Mouse (Mus musculus): Measurements from ENCODE around the gene Prkcd. TPM values are rescaled to one million over a fixed set of nuclear protein-coding genes. Genes with fewer than 3 reads are reported as not detected.

Prkcd gene
- polyA plus RNA-seq, 1 experiment: 177 TPM

DNA sequence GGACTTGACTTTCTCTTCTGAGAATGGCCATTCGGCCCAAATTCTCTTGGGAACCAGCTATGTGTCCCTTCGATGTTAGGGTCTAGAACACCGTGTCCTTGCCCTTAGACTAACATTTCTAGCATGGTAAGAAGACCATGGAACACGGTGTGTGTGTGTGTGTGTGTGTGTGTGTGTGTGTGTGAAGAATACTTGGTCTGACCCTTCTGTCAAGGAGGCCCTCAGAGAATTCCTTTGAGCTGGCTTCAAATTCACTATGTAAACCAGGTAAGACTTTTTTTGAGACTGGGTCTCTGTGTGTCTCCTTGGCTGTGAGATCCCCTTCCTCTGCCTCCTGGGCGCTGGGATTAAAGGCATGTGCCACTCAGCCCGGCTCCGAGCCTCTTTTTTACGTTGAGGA, 3.5 kb downstream of the Prkcd start:
- TF ChIP-seq POLR2A (IDR thresholded peaks at IDR 0.05; ENCODE audit: borderline replicate concordance, control insufficient read depth, low read depth, low read length): no peak
- TF ChIP-seq CTCF (IDR thresholded peaks at IDR 0.05; ENCODE audit: control insufficient read depth, insufficient read depth, low read length): no peak
- H3K4me3 ChIP-seq (replicated peaks; ENCODE audit: control insufficient read depth, low read depth, low read length): no peak overlapping the region
- peaks cover 17% of the 10 kb centered on the region for H3K4me1 ChIP-seq (ENCODE audit: control insufficient read depth, insufficient read depth, low read length)
- no peak overlapping the region for H3K27ac ChIP-seq (ENCODE audit: control insufficient read depth, insufficient read depth, low read depth, low read length, poor library complexity)
- 90% methylated on average over 8 of the region's 8 CpGs for WGBS

DNA sequence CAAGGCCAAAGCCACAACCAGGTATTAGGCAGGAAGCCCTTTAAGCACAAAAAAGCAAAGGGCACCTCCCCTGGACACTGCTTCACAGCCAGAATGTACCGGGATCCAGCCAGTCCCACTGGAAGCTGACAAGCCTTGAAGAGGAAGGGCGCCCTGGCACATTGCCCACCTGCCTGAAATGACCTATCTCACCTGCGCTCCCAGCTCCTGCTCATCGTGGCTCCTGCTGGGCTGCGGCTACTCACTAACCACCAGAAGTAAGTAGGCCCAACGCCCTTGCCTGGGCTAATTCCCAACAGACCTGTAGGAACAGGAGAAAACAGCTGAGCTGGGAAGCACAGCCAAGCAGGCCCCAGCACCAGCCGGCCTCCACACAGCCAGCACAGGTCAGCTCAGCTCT, 3.9 kb downstream of the Prkcd start:
- H3K4me3 ChIP-seq (replicated peaks; ENCODE audit: control insufficient read depth, low read depth, low read length): no peak overlapping the region
- WGBS: 72% methylated on average over 7 of the region's 7 CpGs
- peaks cover 20% of the 10 kb centered on the region for H3K4me1 ChIP-seq (ENCODE audit: control insufficient read depth, insufficient read depth, low read length)
- TF ChIP-seq CTCF (IDR thresholded peaks at IDR 0.05; ENCODE audit: control insufficient read depth, insufficient read depth, low read length) (no peak), POLR2A (IDR thresholded peaks at IDR 0.05; ENCODE audit: borderline replicate concordance, control insufficient read depth, low read depth, low read length) (no peak)
- H3K27ac ChIP-seq (ENCODE audit: control insufficient read depth, insufficient read depth, low read depth, low read length, poor library complexity): no peak overlapping the region

DNA sequence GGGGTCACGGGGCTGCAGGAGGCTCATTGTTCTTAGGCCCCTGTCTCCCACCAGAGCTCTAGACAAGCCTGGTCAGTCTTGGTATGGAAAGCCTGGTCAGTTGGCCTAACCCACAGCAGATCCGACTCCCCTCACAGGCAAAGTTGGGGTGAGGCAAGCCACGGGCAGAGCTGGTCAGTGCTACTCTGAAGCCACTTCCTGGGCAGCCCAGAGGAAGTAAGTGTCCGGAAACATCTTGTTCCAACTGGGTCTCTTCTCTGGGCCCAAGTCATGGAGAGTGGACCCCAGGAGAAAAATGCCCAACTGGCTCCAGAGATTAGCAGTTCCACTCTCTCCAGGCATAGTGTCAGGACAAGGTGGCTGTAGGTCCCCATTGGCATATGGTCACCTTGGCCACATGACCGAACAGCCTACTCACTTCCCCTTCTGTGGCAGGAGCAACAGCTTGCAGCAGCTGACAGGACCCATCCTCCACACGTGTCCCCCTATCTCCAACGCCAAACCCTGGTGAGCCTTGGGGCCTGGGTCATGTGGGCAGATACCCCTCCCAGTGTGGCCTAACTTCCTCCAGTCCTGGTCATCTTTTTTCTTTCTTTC, 5.9 kb downstream of the Prkcd start:
- Histone ChIP-seq H3K4me3 (replicated peaks; ENCODE audit: control insufficient read depth, low read depth, low read length) (no peak overlapping the region), H3K4me1 (ENCODE audit: control insufficient read depth, insufficient read depth, low read length) (peaks cover 27% of the 10 kb centered on the region)
- 21% methylated on average over 7 of the region's 7 CpGs for WGBS

DNA sequence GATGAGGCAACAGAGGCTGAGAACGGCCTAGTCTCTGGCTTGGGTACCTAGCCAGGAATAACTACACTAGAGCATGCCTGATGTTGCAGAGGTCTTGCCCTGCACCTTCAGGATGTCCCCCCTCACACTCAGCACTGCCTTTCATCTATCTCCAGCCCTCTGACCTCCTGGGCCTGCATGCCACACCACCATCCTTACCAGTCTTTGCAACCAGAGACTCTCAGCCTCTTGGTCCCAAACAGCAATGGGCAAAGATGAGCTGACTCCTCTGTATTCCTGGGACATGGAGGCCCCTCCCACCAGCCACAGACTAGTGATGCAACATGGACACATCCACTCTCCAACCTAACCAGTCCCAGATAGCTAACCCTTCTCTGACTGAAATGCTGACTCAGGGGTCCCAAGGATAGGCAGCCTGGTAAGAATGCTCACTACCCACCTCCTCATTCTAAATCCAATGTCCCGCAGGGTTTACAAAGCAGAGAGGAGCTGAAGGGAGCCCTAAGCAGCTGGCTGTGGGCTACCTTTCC, 7.2 kb downstream of the Prkcd start:
- TF ChIP-seq CTCF (IDR thresholded peaks at IDR 0.05; ENCODE audit: control insufficient read depth, insufficient read depth, low read length) (no peak), POLR2A (IDR thresholded peaks at IDR 0.05; ENCODE audit: borderline replicate concordance, control insufficient read depth, low read depth, low read length) (no peak)
- WGBS: 67% methylated on average over 2 of the region's 2 CpGs
- Histone ChIP-seq H3K4me3 (replicated peaks; ENCODE audit: control insufficient read depth, low read depth, low read length) (no peak overlapping the region), H3K27ac (ENCODE audit: control insufficient read depth, insufficient read depth, low read depth, low read length, poor library complexity) (no peak overlapping the region; the same call in 1 of the 2 replicates), H3K4me1 (ENCODE audit: control insufficient read depth, insufficient read depth, low read length) (peaks cover 27% of the 10 kb centered on the region)

More for the DNA sequence above, 5.9 kb downstream of the Prkcd start:
- no peak for TF ChIP-seq POLR2A (IDR thresholded peaks at IDR 0.05; ENCODE audit: borderline replicate concordance, control insufficient read depth, low read depth, low read length)
- no peak for TF ChIP-seq CTCF (IDR thresholded peaks at IDR 0.05; ENCODE audit: control insufficient read depth, insufficient read depth, low read length)
- H3K27ac ChIP-seq (ENCODE audit: control insufficient read depth, insufficient read depth, low read depth, low read length, poor library complexity): peak overlapping the region; percentile 25

DNA sequence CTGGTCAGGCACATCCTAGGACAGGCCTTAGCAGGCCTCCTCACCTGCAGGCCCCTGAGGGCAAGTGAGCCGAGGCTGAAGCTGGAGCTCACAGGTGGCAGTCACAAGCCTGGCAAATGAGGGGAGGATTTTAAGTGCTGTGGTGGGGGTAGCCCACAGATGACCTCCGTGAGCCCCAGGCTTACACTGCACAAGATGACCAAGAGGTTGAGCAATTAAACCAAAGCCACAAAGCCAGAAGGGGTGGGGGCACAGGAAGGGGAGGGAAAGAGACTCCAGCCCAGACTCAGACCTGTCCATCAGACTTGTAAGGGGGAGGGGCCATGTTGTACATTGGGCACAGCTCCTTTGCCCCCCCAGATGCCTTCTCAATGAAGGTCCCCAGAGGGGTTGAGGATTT, 9.3 kb downstream of the Prkcd start:
- WGBS: 20% methylated on average over 2 of the region's 2 CpGs
- TF ChIP-seq CTCF (IDR thresholded peaks at IDR 0.05; ENCODE audit: control insufficient read depth, insufficient read depth, low read length) (no peak), POLR2A (IDR thresholded peaks at IDR 0.05; ENCODE audit: borderline replicate concordance, control insufficient read depth, low read depth, low read length) (no peak)
- peaks cover 32% of the 10 kb centered on the region for H3K4me1 ChIP-seq (ENCODE audit: control insufficient read depth, insufficient read depth, low read length)
- peak overlapping the region; percentile 39 for H3K27ac ChIP-seq (ENCODE audit: control insufficient read depth, insufficient read depth, low read depth, low read length, poor library complexity)
- peak overlapping the region; percentile 13 for H3K4me3 ChIP-seq (replicated peaks; ENCODE audit: control insufficient read depth, low read depth, low read length)

DNA sequence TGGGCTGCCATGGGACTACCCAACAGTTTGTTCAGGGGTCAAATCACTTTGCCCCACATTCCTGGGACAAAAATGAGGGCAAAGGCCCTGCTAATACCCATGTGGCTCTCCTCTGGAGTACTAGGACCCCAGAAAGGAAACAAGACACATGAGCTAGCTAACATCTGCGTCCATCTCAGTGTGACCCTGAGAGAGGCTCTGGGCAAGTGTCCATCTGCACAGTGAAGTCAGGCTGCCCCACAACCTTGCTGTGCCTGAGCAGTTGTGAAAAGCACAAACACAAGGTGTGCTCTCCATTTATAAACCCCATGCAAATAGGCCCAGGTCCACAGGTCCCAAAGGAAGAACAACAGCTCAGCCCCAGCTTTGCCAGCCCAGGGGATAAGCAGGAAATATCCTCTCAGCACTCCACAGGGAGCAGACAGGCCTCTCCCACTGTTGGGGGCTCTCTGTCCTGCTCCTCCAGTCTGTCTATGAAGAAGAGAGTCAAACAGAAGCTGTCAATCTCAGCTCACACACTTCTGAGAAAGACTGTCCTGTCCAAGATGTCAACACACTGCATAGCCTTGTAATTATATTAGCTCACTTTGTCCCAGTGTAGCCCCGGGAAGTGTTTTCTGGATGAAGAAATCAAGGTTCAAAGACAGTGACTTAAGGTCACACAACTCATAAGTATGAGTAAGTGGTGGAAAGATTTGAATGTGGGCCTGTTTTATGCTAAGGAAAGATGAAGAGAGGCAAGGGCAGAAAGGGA, 12.9 kb downstream of the Prkcd start:
- Histone ChIP-seq H3K4me3 (replicated peaks; ENCODE audit: control insufficient read depth, low read depth, low read length) (no peak overlapping the region), H3K4me1 (ENCODE audit: control insufficient read depth, insufficient read depth, low read length) (peaks cover 21% of the 10 kb centered on the region), H3K27ac (ENCODE audit: control insufficient read depth, insufficient read depth, low read depth, low read length, poor library complexity) (no peak overlapping the region; the same call in 1 of the 2 replicates)
- 62% methylated on average over 2 of the region's 2 CpGs for WGBS
- TF ChIP-seq POLR2A (IDR thresholded peaks at IDR 0.05; ENCODE audit: borderline replicate concordance, control insufficient read depth, low read depth, low read length): no peak
- no peak for TF ChIP-seq CTCF (IDR thresholded peaks at IDR 0.05; ENCODE audit: control insufficient read depth, insufficient read depth, low read length)

DNA sequence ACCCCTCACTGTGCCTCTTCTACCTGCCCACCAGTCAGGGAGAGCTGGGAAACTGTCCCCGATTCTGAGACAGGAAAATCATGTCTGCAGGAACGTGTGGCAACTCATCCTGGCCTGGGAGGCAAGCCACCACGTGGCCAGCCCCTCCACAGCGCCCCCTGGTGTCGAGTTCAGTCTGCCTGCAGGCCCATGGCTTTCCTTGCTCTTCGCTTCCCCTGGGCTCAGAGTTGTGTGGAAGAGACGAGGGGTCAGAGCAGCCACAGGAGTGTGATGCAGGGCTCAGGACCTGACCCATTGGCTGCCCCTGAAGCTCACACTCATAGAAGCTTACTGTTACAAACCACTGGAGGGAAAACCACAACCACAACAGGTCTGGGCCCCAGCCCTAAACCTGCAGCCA, 13.5 kb downstream of the Prkcd start:
- peaks cover 21% of the 10 kb centered on the region for H3K4me1 ChIP-seq (ENCODE audit: control insufficient read depth, insufficient read depth, low read length)
- TF ChIP-seq POLR2A (IDR thresholded peaks at IDR 0.05; ENCODE audit: borderline replicate concordance, control insufficient read depth, low read depth, low read length) (no peak), CTCF (IDR thresholded peaks at IDR 0.05; ENCODE audit: control insufficient read depth, insufficient read depth, low read length) (peak; percentile 88)
- WGBS: 5% methylated on average over 7 of the region's 7 CpGs
- H3K27ac ChIP-seq (ENCODE audit: control insufficient read depth, insufficient read depth, low read depth, low read length, poor library complexity): no peak overlapping the region; the same call in 1 of the 2 replicates
- H3K4me3 ChIP-seq (replicated peaks; ENCODE audit: control insufficient read depth, low read depth, low read length): no peak overlapping the region

DNA sequence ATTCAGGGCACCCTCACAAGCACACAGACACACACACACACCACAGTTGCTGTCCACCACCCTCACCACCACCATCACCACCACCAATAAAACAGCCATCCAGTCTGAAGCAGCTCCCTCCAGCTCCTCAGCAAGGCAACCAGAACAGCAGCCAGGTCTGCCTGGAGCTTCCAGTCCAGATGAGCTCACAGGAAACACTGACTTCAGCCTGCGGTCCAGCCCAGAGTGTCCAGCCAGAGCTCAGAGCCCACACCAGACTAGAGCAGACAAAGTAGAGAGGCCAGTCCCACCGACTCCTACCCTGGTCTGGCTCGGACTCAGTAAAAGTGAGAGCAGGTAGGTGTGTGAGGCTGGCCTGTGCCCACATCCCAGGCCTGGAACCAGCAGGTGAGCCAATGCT, 15.1 kb downstream of the Prkcd start:
- WGBS: 65% methylated on average over 3 of the region's 3 CpGs
- TF ChIP-seq POLR2A (IDR thresholded peaks at IDR 0.05; ENCODE audit: borderline replicate concordance, control insufficient read depth, low read depth, low read length): no peak
- TF ChIP-seq CTCF (IDR thresholded peaks at IDR 0.05; ENCODE audit: control insufficient read depth, insufficient read depth, low read length): no peak

More for the DNA sequence above, 15.1 kb downstream of the Prkcd start:
- H3K4me1 ChIP-seq (ENCODE audit: control insufficient read depth, insufficient read depth, low read length): peaks cover 15% of the 10 kb centered on the region
- H3K27ac ChIP-seq (ENCODE audit: control insufficient read depth, insufficient read depth, low read depth, low read length, poor library complexity): no peak overlapping the region
- no peak overlapping the region for H3K4me3 ChIP-seq (replicated peaks; ENCODE audit: control insufficient read depth, low read depth, low read length)

All from bone marrow, adult 2 months (tissue).